Mouse (Mus musculus) adrenal gland, postnatal 25 days (tissue): ENCODE data around the gene Mup19. TPM values are rescaled to one million over a fixed set of nuclear protein-coding genes. Genes with fewer than 3 reads are reported as not detected.
A peak's percentile ranks its signal among the peaks of the same experiment; 100 is the strongest.
"Not testable (repeated sequence)": the region's sequence is repeated elsewhere in the genome, so short reads cannot be mapped to it uniquely, and the experiment has no call there.

Source experiments
- DNase-seq: peaks from one replicate; pipeline ENCODE4 v3.0.0; 2021; ENCODE audit warnings: mixed read lengths
- long read RNA-seq: library from polyadenylated mRNA; stranded (forward); transcript quantifications from one replicate; pipeline ENCODE4 v2.0.0, GENCODE M21; 2021
- total RNA-seq: library from RNA; stranded (reverse); gene quantifications from 2 replicates; pipeline ENCODE4 v1.2.3, GENCODE M21; 2021

Mup19 gene
- 2.2 TPM in 1 of 2 replicates, not detected in the other for total RNA-seq
- long read RNA-seq, transcript Mup19-201 (7 exons, 927 nt): major isoform, 1,472 of 1,736 reads
- long read RNA-seq, partial matches to known transcripts: 218 of 1,736 reads
- long read RNA-seq, other reads (novel, unspliced or antisense): 46 of 1,736 reads

- DNase-seq: not testable (repeated sequence)
Observed at GRCm38 (mm10) chr4:61782169-61782568, at the start of gene Mup19. Mup19 (minus strand) TSS chr4:61782269.

- DNase-seq: no peak
Observed at GRCm38 (mm10) chr4:61829211-61829610, 47.1 kb upstream of the Mup19 start.

GRCm38 (mm10) chr4:61823185-61823584 lies 41.1 kb upstream of the Mup19 start:
- no peak for DNase-seq

GRCm38 (mm10) chr4:61822541-61822940 lies 40.5 kb upstream of the Mup19 start:
- DNase-seq: not testable (repeated sequence)

GRCm38 (mm10) chr4:61815602-61816001 lies 33.5 kb upstream of the Mup19 start:
- DNase-seq: no peak

GRCm38 (mm10) chr4:61813435-61813834 lies 31.4 kb upstream of the Mup19 start:
- no peak for DNase-seq

GRCm38 (mm10) chr4:61811193-61811592 lies 29.1 kb upstream of the Mup19 start:
- peak; percentile 49 for DNase-seq

- DNase-seq: not testable (repeated sequence)
Observed at GRCm38 (mm10) chr4:61808926-61809325, 26.9 kb upstream of the Mup19 start.

GRCm38 (mm10) chr4:61789699-61790098 lies 7.6 kb upstream of the Mup19 start:
- DNase-seq: not testable (repeated sequence)

- not testable (repeated sequence) for DNase-seq
Observed at GRCm38 (mm10) chr4:61784231-61784630, 2.2 kb upstream of the Mup19 start.

Other genes with a start within 250 kb of the Mup19 start
- gene Mup17, start 186.4 kb downstream of the Mup19 start, total RNA-seq: 2.0 TPM in 1 of 2 replicates, not detected in the other
- gene Mup18, start 108.1 kb downstream of the Mup19 start, total RNA-seq: not detected in 2 replicates
- not detected in 2 replicates for gene Mup5, start 53.0 kb upstream of the Mup19 start, total RNA-seq